Mouse (Mus musculus) forebrain, embryonic 11.5 days (tissue): Measurements from ENCODE around the gene Rabepk. TPM values are rescaled to one million over a fixed set of nuclear protein-coding genes. Genes with fewer than 3 reads are reported as not detected.

ENCODE experiments used
- polyA plus RNA-seq: library from polyadenylated mRNA; unstranded; fragments of >200 nt; fragmentation: Nextera tagmentation; extraction: Ambion mirVana; gene quantifications from 2 replicates; pipeline ENCODE4 v1.2.1, GENCODE M21; 2014

Gene Rabepk
- polyA plus RNA-seq, 1 experiment from 2014 or later, result 29.9 TPM

Other genes with a start within 250 kb of the Rabepk start
- 103 and 106 TPM in 2 replicates for gene Gapvd1, start 44.7 kb downstream of the Rabepk start, polyA plus RNA-seq
- gene Hspa5, start 27.9 kb downstream of the Rabepk start, polyA plus RNA-seq, result 731 and 789 TPM in 2 replicates
- 81.2 and 82.4 TPM in 2 replicates for gene Fbxw2, start 26.4 kb upstream of the Rabepk start, polyA plus RNA-seq
- not detected in 2 replicates for gene Gm34653, start 33.1 kb upstream of the Rabepk start, polyA plus RNA-seq
- gene Cutal, start 74.5 kb upstream of the Rabepk start, polyA plus RNA-seq, result not detected in 2 replicates
- gene Psmd5, start 75.1 kb upstream of the Rabepk start, polyA plus RNA-seq, result 117 and 127 TPM in 2 replicates
- 4.4 and 6.5 TPM in 2 replicates for gene Phf19, start 114.1 kb upstream of the Rabepk start, polyA plus RNA-seq
- gene Traf1, start 161.9 kb upstream of the Rabepk start, polyA plus RNA-seq, result 0.33 and 0.37 TPM in 2 replicates